Mouse (Mus musculus) liver, embryonic 15.5 days (tissue): Measurements from ENCODE around the gene Pde1c. TPM values are rescaled to one million over a fixed set of nuclear protein-coding genes. Genes with fewer than 3 reads are reported as not detected.

Experiments
- ATAC-seq: fragments of 200-750 bp; cut with Nextera tagmentation; 2 replicates; pipeline ENCODE4 v1.8.0; 2017; ENCODE audit warnings: moderate number of reproducible peaks, mild to moderate bottlenecking, moderate library complexity; ENCODE audit not compliant: insufficient read depth
- H3K27ac ChIP-seq: fragments of 300-500 bp; sonication (generic); replicated peaks from 2 replicates; pipeline ENCODE4 v1.5.1; 2015; ENCODE audit warnings: mild to moderate bottlenecking, inconsistent platforms
- H3K27me3 ChIP-seq: fragments of 300-500 bp; sonication (generic); 2 replicates; pipeline ENCODE4 v1.6.1; 2015; ENCODE audit warnings: mild to moderate bottlenecking, inconsistent platforms
- H3K36me3 ChIP-seq: fragments of 300-500 bp; sonication (generic); replicated peaks from 2 replicates; pipeline ENCODE4 v1.6.1; 2015; ENCODE audit warnings: moderate library complexity, mild to moderate bottlenecking, inconsistent platforms
- H3K4me1 ChIP-seq: fragments of 300-500 bp; sonication (generic); replicated peaks from 2 replicates; pipeline ENCODE4 v1.6.1; 2015; ENCODE audit warnings: inconsistent platforms
- H3K4me2 ChIP-seq: fragments of 300-500 bp; sonication (generic); 2 replicates; pipeline ENCODE4 v1.6.1; 2015; ENCODE audit warnings: moderate library complexity, mild to moderate bottlenecking, inconsistent platforms
- H3K4me3 ChIP-seq: fragments of 300-500 bp; sonication (generic); replicated peaks from 2 replicates; pipeline ENCODE4 v1.5.1; 2015; ENCODE audit warnings: mild to moderate bottlenecking, inconsistent platforms
- H3K9ac ChIP-seq: fragments of 300-500 bp; sonication (generic); 2 replicates; pipeline ENCODE4 v1.6.1; 2015; ENCODE audit warnings: moderate library complexity, mild to moderate bottlenecking, inconsistent platforms
- H3K9me3 ChIP-seq: fragments of 300-500 bp; sonication (generic); replicated peaks from 2 replicates; pipeline ENCODE4 v1.6.1; 2016; ENCODE audit warnings: inconsistent platforms
- WGBS: fragments of 180-500 bp; shearing (Covaris S2); methylation state at CpG from one replicate; pipeline ENCODE4 v1.1.7; 2015; ENCODE audit warnings: mixed read lengths; ENCODE audit not compliant: insufficient replicate concordance; 5-methylcytosine and 5-hydroxymethylcytosine counted together
- polyA plus RNA-seq: library from polyadenylated mRNA; unstranded; fragments of >200 nt; fragmentation: Nextera tagmentation; extraction: Ambion mirVana; gene quantifications from 2 replicates; pipeline ENCODE4 v1.2.1, GENCODE M21; 2015

Pde1c gene
- polyA plus RNA-seq, 1 experiment from 2014 or later = 0.76 TPM

- H3K9ac ChIP-seq = no peak overlapping the region
- H3K4me1 ChIP-seq = no peaks in the 10 kb centered on the region
- no peak for ATAC-seq
- H3K4me3 ChIP-seq = no peak overlapping the region
- H3K27ac ChIP-seq = no peak overlapping the region
- no peaks in the 10 kb centered on the region for H3K36me3 ChIP-seq
- H3K27me3 ChIP-seq = no peaks in the 10 kb centered on the region
- H3K4me2 ChIP-seq = no peak overlapping the region
- H3K9me3 ChIP-seq = no peaks in the 10 kb centered on the region
Measured at GRCm38 (mm10) chr6:56068516-56068915, 500.4 kb downstream of the Pde1c start.

DNA sequence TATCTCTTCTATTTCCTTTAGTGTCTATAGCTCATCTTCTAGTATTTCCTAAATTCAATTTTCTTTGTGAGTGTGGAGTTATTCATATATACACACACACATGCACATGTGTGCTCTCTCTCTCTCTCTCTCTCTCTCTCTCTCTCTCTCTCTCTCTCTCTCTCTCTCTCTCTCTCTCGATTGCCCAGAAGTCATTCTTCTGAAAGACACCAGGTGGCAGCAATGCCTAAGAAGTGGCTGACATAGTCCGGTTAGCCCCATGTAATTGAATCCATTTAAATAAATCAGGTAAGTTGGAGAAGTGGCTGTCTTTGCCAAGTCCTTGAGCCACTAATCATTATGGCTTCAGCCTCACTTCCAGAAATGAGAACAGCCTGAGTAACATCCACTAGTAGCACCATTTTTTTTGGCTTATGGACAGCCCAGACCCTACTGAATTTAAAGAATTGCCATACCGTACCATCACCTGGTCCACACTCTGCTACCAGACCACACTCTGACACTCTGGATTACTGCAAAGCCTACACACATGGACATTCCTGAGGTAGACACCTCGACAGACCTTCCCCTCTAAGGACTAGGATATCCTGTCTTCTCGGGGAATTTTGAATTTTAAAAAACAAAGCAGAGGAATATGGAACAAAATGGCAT lies 502.1 kb downstream of the Pde1c start:
- no peaks in the 10 kb centered on the region for H3K36me3 ChIP-seq
- no peaks in the 10 kb centered on the region for H3K9me3 ChIP-seq
- H3K4me2 ChIP-seq = no peak overlapping the region
- H3K4me1 ChIP-seq = no peaks in the 10 kb centered on the region
- no peak for ATAC-seq
- H3K9ac ChIP-seq = no peak overlapping the region
- H3K27me3 ChIP-seq = no peaks in the 10 kb centered on the region
- H3K27ac ChIP-seq = no peak overlapping the region
- no peak overlapping the region for H3K4me3 ChIP-seq
- WGBS = 28% methylated on average over 5 of the region's 5 CpGs

DNA sequence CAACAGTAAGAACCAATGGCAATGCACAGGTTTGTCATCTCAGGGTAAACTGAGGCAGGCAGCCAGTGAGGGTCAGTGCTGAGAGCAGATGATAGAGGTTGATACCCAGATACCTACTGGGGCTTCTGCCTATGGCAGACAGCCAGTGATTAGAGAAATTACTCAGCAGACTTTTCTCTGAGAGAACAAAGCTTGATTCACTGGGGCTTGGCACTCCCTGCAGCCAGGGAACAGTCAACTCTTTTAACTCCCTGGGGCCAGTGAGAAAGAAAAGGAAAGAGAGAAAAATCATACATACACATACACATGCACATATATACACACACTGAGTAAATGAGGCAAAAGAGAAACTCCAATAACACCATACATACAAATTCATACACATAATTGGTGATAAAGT lies 505.2 kb downstream of the Pde1c start:
- no peak overlapping the region for H3K4me3 ChIP-seq
- no peak overlapping the region for H3K27ac ChIP-seq
- no peaks in the 10 kb centered on the region for H3K4me1 ChIP-seq
- ATAC-seq = no peak
- no peak overlapping the region for H3K9ac ChIP-seq
- no peaks in the 10 kb centered on the region for H3K27me3 ChIP-seq
- H3K36me3 ChIP-seq = no peaks in the 10 kb centered on the region
- H3K9me3 ChIP-seq = no peaks in the 10 kb centered on the region
- H3K4me2 ChIP-seq = no peak overlapping the region

DNA sequence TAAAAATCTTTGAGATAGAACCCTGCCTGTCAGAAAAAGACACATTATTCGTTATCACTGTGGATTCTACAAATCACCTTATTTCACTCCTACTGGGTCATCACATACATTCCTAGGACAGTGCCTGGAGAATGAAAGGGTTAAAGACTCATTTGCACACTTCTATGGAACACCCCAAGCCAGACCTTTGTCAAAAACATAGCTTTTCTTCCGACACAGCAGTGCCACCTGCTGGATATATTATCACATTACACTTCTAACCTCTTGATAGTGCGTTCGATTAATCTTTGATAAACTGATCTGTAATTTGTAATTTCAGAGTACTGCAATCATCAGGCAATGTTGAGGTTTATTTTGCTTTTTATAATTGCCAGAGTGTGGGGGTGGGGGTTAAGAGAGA lies 519.8 kb downstream of the Pde1c start:
- Histone ChIP-seq H3K4me3 (no peak overlapping the region), H3K4me2 (no peak overlapping the region), H3K4me1 (no peaks in the 10 kb centered on the region), H3K36me3 (no peaks in the 10 kb centered on the region), H3K27me3 (no peaks in the 10 kb centered on the region), H3K9me3 (no peaks in the 10 kb centered on the region), H3K27ac (no peak overlapping the region), H3K9ac (no peak overlapping the region)
- WGBS = 27% methylated on average over 4 of the region's 4 CpGs
- ATAC-seq = no peak

DNA sequence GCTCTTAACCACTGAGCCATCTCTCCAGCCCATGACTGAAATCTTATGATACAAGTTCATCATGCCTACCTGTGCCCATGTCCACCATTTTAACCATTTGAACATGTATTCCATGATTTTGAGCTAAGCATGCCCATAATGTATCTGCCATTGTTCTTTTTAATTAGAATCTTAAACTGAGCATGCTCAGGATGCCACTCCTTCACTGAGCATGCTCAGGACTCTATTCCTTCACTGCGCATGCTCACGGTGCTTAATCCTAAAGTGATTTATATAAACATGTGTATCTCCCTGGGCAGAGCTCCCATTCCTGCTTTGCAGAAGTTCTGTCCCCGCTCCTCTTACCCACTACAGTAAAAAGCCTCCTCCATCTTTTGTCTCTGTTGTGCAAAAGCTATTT lies 520.3 kb downstream of the Pde1c start:
- ATAC-seq = no peak
- Histone ChIP-seq H3K4me1 (no peaks in the 10 kb centered on the region), H3K27me3 (no peaks in the 10 kb centered on the region), H3K4me3 (no peak overlapping the region), H3K27ac (no peak overlapping the region), H3K9me3 (no peaks in the 10 kb centered on the region), H3K9ac (no peak overlapping the region), H3K4me2 (no peak overlapping the region), H3K36me3 (no peaks in the 10 kb centered on the region)
- WGBS = 55% methylated on average over 3 of the region's 3 CpGs

- Histone ChIP-seq H3K27ac (no peak overlapping the region), H3K9ac (no peak overlapping the region), H3K4me2 (no peak overlapping the region), H3K9me3 (no peaks in the 10 kb centered on the region), H3K4me3 (no peak overlapping the region), H3K36me3 (no peaks in the 10 kb centered on the region), H3K27me3 (no peaks in the 10 kb centered on the region), H3K4me1 (no peaks in the 10 kb centered on the region)
- ATAC-seq = no peak
- WGBS = 60% methylated on average over 1 of the region's 1 CpGs
Measured at GRCm38 (mm10) chr6:56044716-56045115, 524.2 kb downstream of the Pde1c start.

DNA sequence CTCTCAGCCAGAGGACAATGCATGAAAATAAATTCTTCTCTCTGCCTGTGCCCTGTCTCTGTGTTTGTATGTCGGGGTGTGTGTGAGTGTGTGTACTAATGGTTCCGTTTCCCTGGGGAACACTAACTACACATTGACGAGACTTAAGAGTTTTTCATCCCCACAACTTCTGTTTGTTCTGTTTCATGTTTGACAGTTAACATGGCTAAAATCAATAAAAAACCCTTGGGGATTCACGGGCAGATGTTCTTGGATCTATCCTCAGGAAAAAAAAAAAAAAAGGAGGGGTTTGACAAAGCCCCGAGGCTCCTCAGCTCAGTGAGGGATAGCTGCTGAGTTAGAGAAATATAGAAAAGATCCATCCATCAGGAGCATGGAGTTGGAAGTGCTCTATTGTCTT lies 524.6 kb downstream of the Pde1c start:
- H3K9ac ChIP-seq = no peak overlapping the region
- no peaks in the 10 kb centered on the region for H3K4me1 ChIP-seq
- ATAC-seq = no peak
- no peak overlapping the region for H3K4me2 ChIP-seq
- H3K27ac ChIP-seq = no peak overlapping the region
- no peaks in the 10 kb centered on the region for H3K27me3 ChIP-seq
- WGBS = 47% methylated on average over 5 of the region's 5 CpGs
- H3K4me3 ChIP-seq = no peak overlapping the region
- no peaks in the 10 kb centered on the region for H3K9me3 ChIP-seq
- H3K36me3 ChIP-seq = no peaks in the 10 kb centered on the region

DNA sequence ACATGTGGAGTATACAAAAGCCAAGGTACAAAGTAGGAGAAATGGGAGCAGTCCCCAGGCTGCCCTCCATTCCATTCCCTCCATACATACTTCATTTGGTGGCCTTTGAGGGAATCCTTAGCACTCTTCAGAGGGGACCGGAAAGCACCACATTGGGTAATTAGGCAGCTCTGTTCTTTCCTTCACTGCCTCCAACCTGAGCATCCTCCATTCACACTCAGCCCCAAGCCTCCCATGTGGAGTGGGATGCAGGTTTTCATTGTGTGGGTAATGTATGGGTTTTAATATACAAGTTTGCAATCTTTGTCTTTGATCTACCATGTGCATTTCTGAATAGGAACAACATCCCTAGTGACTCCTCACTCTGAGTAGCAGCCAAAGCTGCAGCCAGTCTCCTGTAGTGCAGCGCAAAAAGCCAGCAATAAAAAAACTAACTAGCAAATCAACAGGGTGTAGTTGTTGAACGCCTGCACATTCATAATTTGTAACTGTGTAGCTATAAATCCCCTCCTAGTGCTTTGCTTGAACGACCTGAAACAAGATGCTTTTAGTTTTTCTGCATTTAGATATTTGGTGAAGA lies 529.3 kb downstream of the Pde1c start:
- Histone ChIP-seq H3K9me3 (no peaks in the 10 kb centered on the region), H3K4me2 (no peak overlapping the region), H3K27me3 (no peaks in the 10 kb centered on the region), H3K9ac (no peak overlapping the region), H3K4me1 (no peaks in the 10 kb centered on the region), H3K27ac (no peak overlapping the region), H3K36me3 (no peaks in the 10 kb centered on the region), H3K4me3 (no peak overlapping the region)
- ATAC-seq = no peak
- 54% methylated on average over 4 of the region's 4 CpGs for WGBS

GRCm38 (mm10) chr6:56035054-56035453 lies 533.8 kb downstream of the Pde1c start:
- H3K4me1 ChIP-seq = no peaks in the 10 kb centered on the region
- no peak for ATAC-seq
- H3K4me3 ChIP-seq = no peak overlapping the region
- H3K4me2 ChIP-seq = no peak overlapping the region
- no peak overlapping the region for H3K27ac ChIP-seq
- WGBS = 57% methylated on average over 10 of the region's 10 CpGs
- no peaks in the 10 kb centered on the region for H3K27me3 ChIP-seq
- no peak overlapping the region for H3K9ac ChIP-seq
- no peaks in the 10 kb centered on the region for H3K9me3 ChIP-seq
- H3K36me3 ChIP-seq = no peaks in the 10 kb centered on the region

GRCm38 (mm10) chr6:56032231-56032630 lies 536.7 kb downstream of the Pde1c start:
- Histone ChIP-seq H3K9ac (no peak overlapping the region), H3K9me3 (no peaks in the 10 kb centered on the region), H3K27ac (no peak overlapping the region), H3K27me3 (no peaks in the 10 kb centered on the region), H3K36me3 (no peaks in the 10 kb centered on the region), H3K4me3 (no peak overlapping the region), H3K4me1 (no peaks in the 10 kb centered on the region), H3K4me2 (no peak overlapping the region)
- no peak for ATAC-seq
- WGBS = 55% methylated on average over 2 of the region's 2 CpGs

- H3K4me2 ChIP-seq = no peak overlapping the region
- no peaks in the 10 kb centered on the region for H3K9me3 ChIP-seq
- no peak overlapping the region for H3K9ac ChIP-seq
- H3K36me3 ChIP-seq = no peaks in the 10 kb centered on the region
- no peak overlapping the region for H3K4me3 ChIP-seq
- WGBS = 62% methylated on average over 5 of the region's 5 CpGs
- ATAC-seq = no peak
- no peak overlapping the region for H3K27ac ChIP-seq
- no peaks in the 10 kb centered on the region for H3K27me3 ChIP-seq
- no peaks in the 10 kb centered on the region for H3K4me1 ChIP-seq
Measured at GRCm38 (mm10) chr6:56029986-56030385, 538.9 kb downstream of the Pde1c start.

DNA sequence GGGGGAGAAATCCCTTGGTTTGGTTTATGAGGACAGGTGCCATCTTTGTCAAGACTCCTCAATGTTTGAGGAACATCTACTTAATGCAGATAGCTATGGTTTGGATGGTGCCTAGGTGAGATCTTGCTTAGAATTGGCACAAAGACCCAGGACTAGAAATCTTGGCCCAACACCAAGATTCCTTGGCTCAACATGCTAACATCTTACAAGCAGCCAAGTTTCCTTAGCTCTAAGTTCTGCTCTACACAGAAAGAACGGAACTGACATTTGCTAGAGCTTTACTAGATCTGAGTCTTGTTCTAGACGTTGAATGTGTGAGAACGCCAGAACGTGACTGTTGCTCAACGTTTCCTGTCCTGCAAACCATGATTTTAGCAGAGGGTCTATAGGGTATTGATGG lies 540.9 kb downstream of the Pde1c start:
- no peak for ATAC-seq
- WGBS = 61% methylated on average over 5 of the region's 5 CpGs
- H3K36me3 ChIP-seq = no peaks in the 10 kb centered on the region
- H3K4me1 ChIP-seq = no peaks in the 10 kb centered on the region
- H3K9me3 ChIP-seq = no peaks in the 10 kb centered on the region
- H3K27me3 ChIP-seq = no peaks in the 10 kb centered on the region
- H3K4me3 ChIP-seq = no peak overlapping the region
- no peak overlapping the region for H3K9ac ChIP-seq
- H3K27ac ChIP-seq = no peak overlapping the region
- H3K4me2 ChIP-seq = no peak overlapping the region
